Mouse (Mus musculus): ENCODE measurements around the gene Arl6. TPM values are rescaled to one million over a fixed set of nuclear protein-coding genes. Genes with fewer than 3 reads are reported as not detected.

Arl6 gene
- polyA plus RNA-seq (2015; fragmentation: Nextera tagmentation; extraction: Ambion mirVana), result 48.2 and 49.6 TPM in 2 replicates

DNA sequence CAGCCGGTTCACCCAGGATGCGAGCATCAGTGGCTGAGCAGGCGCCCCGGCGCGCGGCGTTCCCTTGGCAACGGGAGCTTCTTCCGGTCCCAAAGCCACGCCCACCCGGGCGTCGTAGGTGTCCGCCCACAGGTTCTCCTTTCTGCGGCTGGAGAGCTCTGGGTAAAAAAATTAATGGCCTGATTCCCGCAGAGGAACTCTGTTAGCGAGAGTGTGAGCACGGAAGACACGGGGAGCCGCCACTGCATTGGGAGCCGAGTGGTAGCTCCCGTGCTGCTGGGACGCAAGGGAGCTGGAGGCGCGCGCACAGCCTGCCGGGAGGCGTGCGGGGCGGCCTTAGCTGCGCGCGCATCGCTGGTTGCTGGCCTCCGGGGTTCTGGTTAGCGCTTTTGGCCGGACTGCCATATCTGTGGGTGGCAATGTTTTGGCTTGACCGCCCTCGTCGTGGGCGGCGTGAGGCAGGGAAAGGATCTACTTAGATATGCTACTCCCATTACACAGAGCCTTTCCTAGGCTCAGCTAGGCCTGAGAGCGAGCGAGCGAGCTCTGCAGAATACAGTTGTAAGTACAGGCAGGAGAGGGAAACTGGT, at the start of gene Arl6:
Gene Arl6, minus strand, starts transcription at position 290 of the 590 bp plus-strand sequence.
- peaks cover 5% of the 10 kb centered on the region; the same call in 1 of the 2 replicates for H3K4me1 ChIP-seq (replicated peaks; ENCODE audit: control insufficient read depth, insufficient read depth, low read length)
- H3K36me3 ChIP-seq (ENCODE audit: control insufficient read depth, insufficient read depth), result no peaks in the 10 kb centered on the region
- peak; percentile 98 for ATAC-seq
- H3K4me2 ChIP-seq (ENCODE audit: low read length), result peak within 1 kb of the TSS; percentile 78
- peak within 1 kb of the TSS; percentile 89 for H3K4me3 ChIP-seq (replicated peaks; ENCODE audit: low read length)
- WGBS, result under 1% methylated on average over 46 of the region's 46 CpGs
- peaks cover 2% of the 10 kb centered on the region; the same call in 1 of the 2 replicates for H3K27me3 ChIP-seq (replicated peaks; ENCODE audit: control insufficient read depth, insufficient read depth, low read length)
- H3K27ac ChIP-seq (ENCODE audit: low read length), result peak within 1 kb of the TSS; percentile 100
- no peaks in the 10 kb centered on the region for H3K9me3 ChIP-seq (ENCODE audit: control insufficient read depth, low read length)
- peak within 1 kb of the TSS; percentile 91 for H3K9ac ChIP-seq (replicated peaks; ENCODE audit: low read depth, low read length)

DNA sequence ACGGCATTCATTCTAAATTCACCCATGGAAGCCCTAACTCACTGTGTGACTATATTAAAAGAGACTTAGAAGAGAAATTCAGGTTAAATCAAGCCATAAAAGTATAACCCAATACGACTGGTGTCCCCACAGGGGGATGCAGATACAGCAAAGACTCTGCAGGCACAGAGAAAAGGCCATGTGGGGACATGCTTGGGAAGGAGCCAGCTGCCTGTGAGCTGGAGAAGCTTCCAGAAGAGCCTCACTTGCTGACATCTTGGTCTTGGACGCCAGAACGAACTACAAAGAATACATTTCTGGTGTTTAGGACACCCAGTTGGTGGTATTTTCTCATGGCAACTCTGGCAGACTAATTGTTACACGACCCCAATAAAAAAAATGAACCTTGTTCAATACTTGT, 45.9 kb upstream of the Arl6 start:
- no peak for ATAC-seq
- Histone ChIP-seq H3K27ac (ENCODE audit: low read length) (no peak overlapping the region), H3K9me3 (ENCODE audit: control insufficient read depth, low read length) (no peaks in the 10 kb centered on the region), H3K4me1 (replicated peaks; ENCODE audit: control insufficient read depth, insufficient read depth, low read length) (peaks cover 6% of the 10 kb centered on the region), H3K9ac (replicated peaks; ENCODE audit: low read depth, low read length) (no peak overlapping the region), H3K4me3 (replicated peaks; ENCODE audit: low read length) (no peak overlapping the region), H3K27me3 (replicated peaks; ENCODE audit: control insufficient read depth, insufficient read depth, low read length) (no peaks in the 10 kb centered on the region), H3K36me3 (ENCODE audit: control insufficient read depth, insufficient read depth) (no peaks in the 10 kb centered on the region), H3K4me2 (ENCODE audit: low read length) (no peak overlapping the region)
- WGBS, result 71% methylated on average over 5 of the region's 5 CpGs

DNA sequence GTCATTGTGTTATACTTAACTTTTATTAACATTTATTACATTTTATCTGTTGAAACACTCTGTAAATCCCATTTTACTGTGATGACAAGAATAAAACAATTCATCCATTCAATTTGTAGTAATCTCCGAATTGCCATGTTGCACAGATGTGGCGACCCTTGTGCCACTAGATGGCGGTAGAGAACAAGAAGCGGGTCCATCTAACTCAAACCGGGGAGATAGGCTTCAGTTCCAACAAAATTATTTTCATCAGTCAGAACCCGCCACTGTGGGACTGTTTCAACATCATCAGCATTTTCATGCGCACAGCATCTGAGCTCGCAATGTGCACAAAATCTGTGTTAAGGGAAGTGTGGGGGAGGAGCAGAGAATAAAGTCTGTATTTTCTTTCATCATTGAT, 44.2 kb upstream of the Arl6 start:
- Histone ChIP-seq H3K4me3 (replicated peaks; ENCODE audit: low read length) (no peak overlapping the region), H3K4me2 (ENCODE audit: low read length) (peak overlapping the region; percentile 34), H3K27me3 (replicated peaks; ENCODE audit: control insufficient read depth, insufficient read depth, low read length) (no peaks in the 10 kb centered on the region), H3K4me1 (replicated peaks; ENCODE audit: control insufficient read depth, insufficient read depth, low read length) (peaks cover 6% of the 10 kb centered on the region), H3K27ac (ENCODE audit: low read length) (no peak overlapping the region), H3K9me3 (ENCODE audit: control insufficient read depth, low read length) (no peaks in the 10 kb centered on the region), H3K36me3 (ENCODE audit: control insufficient read depth, insufficient read depth) (no peaks in the 10 kb centered on the region), H3K9ac (replicated peaks; ENCODE audit: low read depth, low read length) (no peak overlapping the region)
- WGBS, result 2% methylated on average over 8 of the region's 8 CpGs
- peak; percentile 98 for ATAC-seq

DNA sequence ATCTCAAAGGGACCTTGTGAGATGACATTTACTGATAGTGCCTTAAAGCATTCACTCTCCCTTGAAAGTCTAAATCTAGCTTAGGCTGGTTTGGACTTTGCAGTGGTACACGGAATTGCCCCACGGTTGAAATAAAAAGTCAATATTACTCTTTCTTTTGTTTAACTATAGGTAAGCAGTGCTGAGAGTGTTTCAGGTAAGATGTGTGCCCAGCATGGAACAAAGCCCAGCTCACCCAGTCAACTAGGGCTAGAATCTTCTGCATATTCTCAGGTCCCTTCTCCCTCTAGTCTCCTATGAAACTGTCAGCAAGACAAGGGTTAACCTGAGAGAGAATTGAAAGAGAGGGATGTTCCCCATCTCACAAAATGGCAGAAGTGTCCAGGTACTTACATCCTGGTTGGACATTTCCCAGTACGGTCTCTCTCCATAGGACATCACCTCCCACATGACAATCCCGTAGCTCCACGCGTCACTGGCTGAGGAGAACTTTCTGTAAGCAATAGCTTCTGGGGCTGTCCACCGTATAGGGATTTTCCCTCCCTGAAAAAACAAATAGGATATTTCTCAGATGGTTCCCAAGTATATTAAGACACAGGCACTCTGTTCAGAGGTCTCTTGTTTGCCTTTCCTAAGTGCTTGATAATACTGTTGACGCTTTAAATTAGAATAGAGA, 43.2 kb upstream of the Arl6 start:
- Histone ChIP-seq H3K4me2 (ENCODE audit: low read length) (no peak overlapping the region), H3K9ac (replicated peaks; ENCODE audit: low read depth, low read length) (no peak overlapping the region), H3K27me3 (replicated peaks; ENCODE audit: control insufficient read depth, insufficient read depth, low read length) (no peaks in the 10 kb centered on the region), H3K36me3 (ENCODE audit: control insufficient read depth, insufficient read depth) (no peaks in the 10 kb centered on the region), H3K4me3 (replicated peaks; ENCODE audit: low read length) (no peak overlapping the region), H3K9me3 (ENCODE audit: control insufficient read depth, low read length) (no peaks in the 10 kb centered on the region), H3K4me1 (replicated peaks; ENCODE audit: control insufficient read depth, insufficient read depth, low read length) (peaks cover 6% of the 10 kb centered on the region), H3K27ac (ENCODE audit: low read length) (no peak overlapping the region)
- WGBS, result 81% methylated on average over 8 of the region's 8 CpGs
- ATAC-seq, result no peak

DNA sequence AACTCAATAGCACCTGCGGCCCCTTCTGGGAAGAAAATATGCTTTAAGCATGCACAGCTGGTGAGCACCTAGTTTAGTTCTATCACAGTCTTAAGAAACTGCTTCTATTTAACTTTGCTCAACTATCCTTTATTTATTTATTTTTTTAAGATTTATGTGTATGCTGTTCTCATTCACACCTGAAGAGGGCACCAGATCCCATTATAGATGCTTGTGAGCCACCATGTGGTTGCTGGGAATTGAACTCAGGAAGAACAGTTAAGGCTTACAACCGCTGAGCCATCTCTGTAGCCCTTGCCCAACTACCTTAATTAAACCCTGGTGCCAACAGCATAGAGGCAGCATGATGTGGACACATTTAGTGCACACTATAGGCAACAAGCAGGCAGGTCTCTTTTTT, 27.7 kb upstream of the Arl6 start:
- Histone ChIP-seq H3K4me1 (replicated peaks; ENCODE audit: control insufficient read depth, insufficient read depth, low read length) (no peaks in the 10 kb centered on the region), H3K4me2 (ENCODE audit: low read length) (no peak overlapping the region), H3K4me3 (replicated peaks; ENCODE audit: low read length) (no peak overlapping the region), H3K9me3 (ENCODE audit: control insufficient read depth, low read length) (no peaks in the 10 kb centered on the region), H3K27ac (ENCODE audit: low read length) (no peak overlapping the region), H3K9ac (replicated peaks; ENCODE audit: low read depth, low read length) (no peak overlapping the region), H3K36me3 (ENCODE audit: control insufficient read depth, insufficient read depth) (no peaks in the 10 kb centered on the region), H3K27me3 (replicated peaks; ENCODE audit: control insufficient read depth, insufficient read depth, low read length) (no peaks in the 10 kb centered on the region)
- ATAC-seq, result no peak
- WGBS, result 89% methylated on average over 2 of the region's 2 CpGs

DNA sequence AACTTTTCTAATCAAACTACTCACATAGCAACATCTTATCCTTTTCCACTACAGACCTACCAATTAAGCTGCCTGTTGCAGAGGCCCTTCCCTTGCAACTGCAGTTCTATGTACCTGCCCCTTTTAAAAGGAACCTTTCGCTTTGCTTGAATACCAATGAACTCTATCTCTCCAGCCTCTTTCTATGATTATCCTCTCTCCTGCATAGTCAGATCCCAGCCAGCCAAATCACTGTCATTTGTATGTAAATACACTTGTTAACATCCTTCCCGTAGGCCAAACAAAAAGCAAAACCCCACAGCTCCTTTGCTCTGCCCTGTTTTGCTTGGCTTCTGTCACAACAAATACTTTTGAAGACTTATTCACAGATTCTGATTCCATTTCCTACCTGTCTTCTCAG, 4.6 kb upstream of the Arl6 start:
- no peak overlapping the region for H3K27ac ChIP-seq (ENCODE audit: low read length)
- 33% methylated on average over 2 of the region's 2 CpGs for WGBS
- H3K9ac ChIP-seq (replicated peaks; ENCODE audit: low read depth, low read length), result no peak overlapping the region
- no peaks in the 10 kb centered on the region for H3K4me1 ChIP-seq (replicated peaks; ENCODE audit: control insufficient read depth, insufficient read depth, low read length)
- H3K27me3 ChIP-seq (replicated peaks; ENCODE audit: control insufficient read depth, insufficient read depth, low read length), result peaks cover 2% of the 10 kb centered on the region; the same call in 1 of the 2 replicates
- no peaks in the 10 kb centered on the region for H3K36me3 ChIP-seq (ENCODE audit: control insufficient read depth, insufficient read depth)
- no peak overlapping the region for H3K4me2 ChIP-seq (ENCODE audit: low read length)
- H3K4me3 ChIP-seq (replicated peaks; ENCODE audit: low read length), result no peak overlapping the region
- no peaks in the 10 kb centered on the region for H3K9me3 ChIP-seq (ENCODE audit: control insufficient read depth, low read length)
- no peak for ATAC-seq

DNA sequence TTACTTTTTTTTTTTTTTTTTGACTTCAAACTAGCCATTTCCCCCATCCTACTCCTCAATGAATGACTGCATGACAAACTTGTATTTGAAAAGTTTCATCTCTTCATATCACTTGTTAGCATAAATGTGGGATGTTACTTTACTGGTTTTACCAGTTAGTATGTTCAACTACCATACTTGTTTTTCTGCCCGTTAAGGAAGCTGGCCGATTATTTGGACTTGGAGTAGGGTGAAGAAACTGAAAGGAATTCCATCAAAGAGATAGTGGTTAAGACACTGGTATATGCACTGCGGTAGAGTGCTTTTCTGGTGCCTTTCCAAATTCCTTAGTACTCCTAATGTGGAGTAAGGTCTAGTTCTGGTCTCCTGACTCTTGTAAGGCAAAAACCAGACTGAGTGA, 794 bp upstream of the Arl6 start:
- 90% methylated on average over 3 of the region's 3 CpGs for WGBS

DNA sequence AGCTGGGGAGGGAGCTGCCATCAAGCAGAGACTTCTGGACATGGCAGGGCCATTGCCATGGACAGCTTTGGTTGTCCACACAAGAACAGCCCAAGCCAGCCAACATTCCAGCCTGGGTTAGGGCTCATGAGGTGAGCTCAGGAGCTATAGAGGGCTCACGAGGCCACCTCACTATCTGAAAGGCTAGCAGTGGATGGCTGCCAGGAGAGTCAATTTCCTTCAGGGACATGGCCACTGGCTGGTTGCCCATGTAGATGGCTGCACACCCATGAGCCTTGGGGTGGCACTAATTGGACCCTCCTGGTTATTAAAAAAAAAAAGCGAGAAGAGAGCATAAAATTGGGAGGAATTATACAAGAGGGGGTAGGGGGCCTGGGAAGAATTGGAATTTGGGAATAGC, 4.6 kb downstream of the Arl6 start:
- 70% methylated on average over 2 of the region's 2 CpGs for WGBS

More for the DNA sequence above, 794 bp upstream of the Arl6 start:
- no peaks in the 10 kb centered on the region for H3K36me3 ChIP-seq (ENCODE audit: control insufficient read depth, insufficient read depth)
- H3K4me3 ChIP-seq (replicated peaks; ENCODE audit: low read length), result no peak overlapping the region
- peaks cover 5% of the 10 kb centered on the region; the same call in 1 of the 2 replicates for H3K4me1 ChIP-seq (replicated peaks; ENCODE audit: control insufficient read depth, insufficient read depth, low read length)
- H3K9me3 ChIP-seq (ENCODE audit: control insufficient read depth, low read length), result no peaks in the 10 kb centered on the region
- peaks cover 2% of the 10 kb centered on the region; the same call in 1 of the 2 replicates for H3K27me3 ChIP-seq (replicated peaks; ENCODE audit: control insufficient read depth, insufficient read depth, low read length)
- H3K9ac ChIP-seq (replicated peaks; ENCODE audit: low read depth, low read length), result no peak overlapping the region
- no peak overlapping the region for H3K27ac ChIP-seq (ENCODE audit: low read length)
- ATAC-seq, result no peak
- no peak overlapping the region for H3K4me2 ChIP-seq (ENCODE audit: low read length)

DNA sequence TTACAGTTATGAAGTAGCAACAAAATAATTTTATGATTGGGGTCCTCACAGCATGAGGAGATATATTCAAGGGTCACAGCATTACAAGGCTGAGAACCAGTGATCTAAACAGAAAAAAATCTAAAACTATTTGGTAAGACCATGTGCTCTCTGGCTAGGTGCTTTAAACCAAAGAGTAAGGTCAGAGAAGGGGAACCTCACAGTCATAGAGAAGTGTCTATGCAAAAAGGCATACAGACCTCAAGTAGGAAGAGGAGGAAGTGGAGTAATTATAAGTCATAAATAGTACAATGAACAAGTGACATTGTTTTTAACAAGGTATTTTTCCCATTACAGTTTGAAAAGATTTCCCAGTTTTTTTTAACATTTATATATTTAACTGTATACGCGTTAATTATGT, 17.6 kb downstream of the Arl6 start:
- WGBS, result 97% methylated on average over 2 of the region's 2 CpGs
- Histone ChIP-seq H3K9me3 (ENCODE audit: control insufficient read depth, low read length) (no peaks in the 10 kb centered on the region), H3K9ac (replicated peaks; ENCODE audit: low read depth, low read length) (no peak overlapping the region), H3K4me1 (replicated peaks; ENCODE audit: control insufficient read depth, insufficient read depth, low read length) (no peaks in the 10 kb centered on the region), H3K4me3 (replicated peaks; ENCODE audit: low read length) (no peak overlapping the region), H3K4me2 (ENCODE audit: low read length) (no peak overlapping the region), H3K27me3 (replicated peaks; ENCODE audit: control insufficient read depth, insufficient read depth, low read length) (no peaks in the 10 kb centered on the region), H3K27ac (ENCODE audit: low read length) (no peak overlapping the region), H3K36me3 (ENCODE audit: control insufficient read depth, insufficient read depth) (no peaks in the 10 kb centered on the region)
- no peak for ATAC-seq

More for the DNA sequence above, 4.6 kb downstream of the Arl6 start:
- Histone ChIP-seq H3K4me3 (replicated peaks; ENCODE audit: low read length) (no peak overlapping the region), H3K27ac (ENCODE audit: low read length) (no peak overlapping the region), H3K4me1 (replicated peaks; ENCODE audit: control insufficient read depth, insufficient read depth, low read length) (peaks cover 5% of the 10 kb centered on the region; the same call in 1 of the 2 replicates), H3K27me3 (replicated peaks; ENCODE audit: control insufficient read depth, insufficient read depth, low read length) (no peaks in the 10 kb centered on the region), H3K36me3 (ENCODE audit: control insufficient read depth, insufficient read depth) (peaks cover 2% of the 10 kb centered on the region; the same call in 1 of the 2 replicates), H3K4me2 (ENCODE audit: low read length) (no peak overlapping the region), H3K9ac (replicated peaks; ENCODE audit: low read depth, low read length) (no peak overlapping the region), H3K9me3 (ENCODE audit: control insufficient read depth, low read length) (no peaks in the 10 kb centered on the region)
- no peak for ATAC-seq

Measured in forebrain, embryonic 16.5 days (tissue).